Mouse (Mus musculus): ENCODE measurements at regions not wholly inside any gene's neighbourhood (a gene's known extent, or its start where the extent isn't known, plus 50 kb on each side); places are given as distances from the start of the nearest gene placed in this dataset.

- no peak overlapping the region for H3K9ac ChIP-seq (ENCODE audit: low read length)
- H3K4me2 ChIP-seq (ENCODE audit: low read length) = no peak overlapping the region
- H3K4me3 ChIP-seq (ENCODE audit: control insufficient read depth in 1 of 2, insufficient read depth in 1 of 2, low read depth in 1 of 2, low read length in 2 of 2) = no peak overlapping the region
- no peaks in the 10 kb centered on the region for H3K36me3 ChIP-seq (ENCODE audit: control insufficient read depth, insufficient read depth, low read length)
- H3K27ac ChIP-seq (replicated peaks in 1 of 2; ENCODE audit: control insufficient read depth in 1 of 2, insufficient read depth in 1 of 2, low read depth in 2 of 2, low read length in 2 of 2) = no peak overlapping the region
- H3K27me3 ChIP-seq (ENCODE audit: control insufficient read depth, insufficient read depth, low read length) = 0 out of 2 replicates have a peak, but pooled peaks cover 2% of the 10 kb centered on the region
- 45% methylated on average over 9 of the region's 9 CpGs for WGBS
- no peaks in the 10 kb centered on the region for H3K9me3 ChIP-seq (ENCODE audit: control insufficient read depth, low read length)
- no peak for ATAC-seq (ENCODE audit: insufficient number of reproducible peaks, insufficient read depth, low FRiP score, low read depth)
- peaks cover 0 to 5% of the 10 kb centered on the region in 2 experiments; a peak in 1 of 4 replicates for H3K4me1 ChIP-seq (ENCODE audit: control insufficient read depth in 2 of 2, insufficient read depth in 2 of 2, low read length in 2 of 2)
These were observed 214.8 kb upstream of the Csf3r start for GRCm38 (mm10) chr4:125809446-125810108.

- H3K27me3 ChIP-seq (ENCODE audit: control insufficient read depth, insufficient read depth, low read length) = 0 out of 2 replicates have a peak, but pooled peaks cover 2% of the 10 kb centered on the region
- 69% methylated on average over 8 of the region's 8 CpGs for WGBS
- ATAC-seq (ENCODE audit: insufficient number of reproducible peaks, insufficient read depth, low FRiP score, low read depth) = no peak
- peaks cover 0 to 8% of the 10 kb centered on the region in 2 experiments; a peak in 1 of 4 replicates for H3K4me1 ChIP-seq (ENCODE audit: control insufficient read depth in 2 of 2, insufficient read depth in 2 of 2, low read length in 2 of 2)
- H3K9me3 ChIP-seq (ENCODE audit: control insufficient read depth, low read length) = no peaks in the 10 kb centered on the region
- H3K27ac ChIP-seq (replicated peaks in 1 of 2; ENCODE audit: control insufficient read depth in 1 of 2, insufficient read depth in 1 of 2, low read depth in 2 of 2, low read length in 2 of 2) = no peak overlapping the region
- H3K9ac ChIP-seq (ENCODE audit: low read length) = no peak overlapping the region
- no peak overlapping the region for H3K4me3 ChIP-seq (ENCODE audit: control insufficient read depth in 1 of 2, insufficient read depth in 1 of 2, low read depth in 1 of 2, low read length in 2 of 2)
- H3K4me2 ChIP-seq (ENCODE audit: low read length) = no peak overlapping the region
- no peaks in the 10 kb centered on the region for H3K36me3 ChIP-seq (ENCODE audit: control insufficient read depth, insufficient read depth, low read length)
These were observed 214.1 kb upstream of the Csf3r start for GRCm38 (mm10) chr4:125810247-125810646.

GRCm38 (mm10) chr4:125814311-125814710 is 210.0 kb upstream of the Csf3r start:
- Histone ChIP-seq H3K4me3 (ENCODE audit: control insufficient read depth in 1 of 2, insufficient read depth in 1 of 2, low read depth in 1 of 2, low read length in 2 of 2) (no peak overlapping the region), H3K36me3 (ENCODE audit: control insufficient read depth, insufficient read depth, low read length) (no peaks in the 10 kb centered on the region), H3K4me2 (ENCODE audit: low read length) (no peak overlapping the region), H3K27ac (replicated peaks in 1 of 2; ENCODE audit: control insufficient read depth in 1 of 2, insufficient read depth in 1 of 2, low read depth in 2 of 2, low read length in 2 of 2) (no peak overlapping the region), H3K4me1 (ENCODE audit: control insufficient read depth in 2 of 2, insufficient read depth in 2 of 2, low read length in 2 of 2) (peaks cover 0 to 8% of the 10 kb centered on the region in 2 experiments; a peak in 1 of 4 replicates), H3K27me3 (ENCODE audit: control insufficient read depth, insufficient read depth, low read length) (peaks cover 11% of the 10 kb centered on the region), H3K9ac (ENCODE audit: low read length) (no peak overlapping the region), H3K9me3 (ENCODE audit: control insufficient read depth, low read length) (no peaks in the 10 kb centered on the region)
- WGBS = 27% methylated on average over 12 of the region's 12 CpGs
- peak; percentile 49 for ATAC-seq (ENCODE audit: insufficient number of reproducible peaks, insufficient read depth, low FRiP score, low read depth)

- no peak overlapping the region for H3K4me2 ChIP-seq (ENCODE audit: low read length)
- no peak for ATAC-seq (ENCODE audit: insufficient number of reproducible peaks, insufficient read depth, low FRiP score, low read depth)
- H3K36me3 ChIP-seq (ENCODE audit: control insufficient read depth, insufficient read depth, low read length) = no peaks in the 10 kb centered on the region
- 75% methylated on average over 3 of the region's 3 CpGs for WGBS
- no peak overlapping the region for H3K4me3 ChIP-seq (ENCODE audit: control insufficient read depth in 1 of 2, insufficient read depth in 1 of 2, low read depth in 1 of 2, low read length in 2 of 2)
- peaks cover 13% of the 10 kb centered on the region for H3K27me3 ChIP-seq (ENCODE audit: control insufficient read depth, insufficient read depth, low read length)
- no peak overlapping the region for H3K9ac ChIP-seq (ENCODE audit: low read length)
- H3K4me1 ChIP-seq (ENCODE audit: control insufficient read depth in 2 of 2, insufficient read depth in 2 of 2, low read length in 2 of 2) = peaks cover 0 to 8% of the 10 kb centered on the region in 2 experiments; a peak in 1 of 4 replicates
- H3K9me3 ChIP-seq (ENCODE audit: control insufficient read depth, low read length) = no peaks in the 10 kb centered on the region
- no peak overlapping the region for H3K27ac ChIP-seq (replicated peaks in 1 of 2; ENCODE audit: control insufficient read depth in 1 of 2, insufficient read depth in 1 of 2, low read depth in 2 of 2, low read length in 2 of 2)
These were observed 209.1 kb upstream of the Csf3r start for GRCm38 (mm10) chr4:125815276-125815675.

- WGBS = 6% methylated on average over 3 of the region's 3 CpGs
- Histone ChIP-seq H3K4me1 (ENCODE audit: control insufficient read depth in 2 of 2, insufficient read depth in 2 of 2, low read length in 2 of 2) (no peaks in the 10 kb centered on the region), H3K9ac (ENCODE audit: low read length) (no peak overlapping the region), H3K27ac (replicated peaks in 1 of 2; ENCODE audit: control insufficient read depth in 1 of 2, insufficient read depth in 1 of 2, low read depth in 2 of 2, low read length in 2 of 2) (no peak overlapping the region), H3K4me3 (ENCODE audit: control insufficient read depth in 1 of 2, insufficient read depth in 1 of 2, low read depth in 1 of 2, low read length in 2 of 2) (no peak overlapping the region), H3K4me2 (ENCODE audit: low read length) (no peak overlapping the region), H3K9me3 (ENCODE audit: control insufficient read depth, low read length) (no peaks in the 10 kb centered on the region), H3K36me3 (ENCODE audit: control insufficient read depth, insufficient read depth, low read length) (no peaks in the 10 kb centered on the region), H3K27me3 (ENCODE audit: control insufficient read depth, insufficient read depth, low read length) (0 out of 2 replicates have a peak, but pooled peaks cover 2% of the 10 kb centered on the region)
- no peak for ATAC-seq (ENCODE audit: insufficient number of reproducible peaks, insufficient read depth, low FRiP score, low read depth)
These were observed 199.8 kb upstream of the Csf3r start for GRCm38 (mm10) chr4:125824525-125824924.

GRCm38 (mm10) chr4:125826416-125826815 is 197.9 kb upstream of the Csf3r start:
- Histone ChIP-seq H3K27ac (replicated peaks in 1 of 2; ENCODE audit: control insufficient read depth in 1 of 2, insufficient read depth in 1 of 2, low read depth in 2 of 2, low read length in 2 of 2) (no peak overlapping the region), H3K4me3 (ENCODE audit: control insufficient read depth in 1 of 2, insufficient read depth in 1 of 2, low read depth in 1 of 2, low read length in 2 of 2) (no peak overlapping the region), H3K36me3 (ENCODE audit: control insufficient read depth, insufficient read depth, low read length) (no peaks in the 10 kb centered on the region), H3K4me2 (ENCODE audit: low read length) (no peak overlapping the region), H3K4me1 (ENCODE audit: control insufficient read depth in 2 of 2, insufficient read depth in 2 of 2, low read length in 2 of 2) (no peaks in the 10 kb centered on the region), H3K9ac (ENCODE audit: low read length) (no peak overlapping the region), H3K27me3 (ENCODE audit: control insufficient read depth, insufficient read depth, low read length) (no peaks in the 10 kb centered on the region), H3K9me3 (ENCODE audit: control insufficient read depth, low read length) (no peaks in the 10 kb centered on the region)
- WGBS = 63% methylated on average over 5 of the region's 5 CpGs
- ATAC-seq (ENCODE audit: insufficient number of reproducible peaks, insufficient read depth, low FRiP score, low read depth) = no peak

GRCm38 (mm10) chr4:125835250-125835649 is 189.1 kb upstream of the Csf3r start:
- under 1% methylated on average over 8 of the region's 8 CpGs for WGBS
- H3K9me3 ChIP-seq (ENCODE audit: control insufficient read depth, low read length) = no peaks in the 10 kb centered on the region
- ATAC-seq (ENCODE audit: insufficient number of reproducible peaks, insufficient read depth, low FRiP score, low read depth) = no peak
- H3K4me1 ChIP-seq (ENCODE audit: control insufficient read depth in 2 of 2, insufficient read depth in 2 of 2, low read length in 2 of 2) = no peaks in the 10 kb centered on the region
- no peak overlapping the region for H3K4me3 ChIP-seq (ENCODE audit: control insufficient read depth in 1 of 2, insufficient read depth in 1 of 2, low read depth in 1 of 2, low read length in 2 of 2)
- H3K36me3 ChIP-seq (ENCODE audit: control insufficient read depth, insufficient read depth, low read length) = no peaks in the 10 kb centered on the region
- no peak overlapping the region for H3K4me2 ChIP-seq (ENCODE audit: low read length)
- H3K27ac ChIP-seq (replicated peaks in 1 of 2; ENCODE audit: control insufficient read depth in 1 of 2, insufficient read depth in 1 of 2, low read depth in 2 of 2, low read length in 2 of 2) = no peak overlapping the region
- H3K9ac ChIP-seq (ENCODE audit: low read length) = no peak overlapping the region
- H3K27me3 ChIP-seq (ENCODE audit: control insufficient read depth, insufficient read depth, low read length) = no peaks in the 10 kb centered on the region

GRCm38 (mm10) chr4:125847568-125847967 is 176.8 kb upstream of the Csf3r start:
- H3K4me3 ChIP-seq (ENCODE audit: control insufficient read depth in 1 of 2, insufficient read depth in 1 of 2, low read depth in 1 of 2, low read length in 2 of 2) = no peak overlapping the region
- no peak overlapping the region for H3K9ac ChIP-seq (ENCODE audit: low read length)
- no peaks in the 10 kb centered on the region for H3K36me3 ChIP-seq (ENCODE audit: control insufficient read depth, insufficient read depth, low read length)
- ATAC-seq (ENCODE audit: insufficient number of reproducible peaks, insufficient read depth, low FRiP score, low read depth) = no peak
- no peak overlapping the region for H3K4me2 ChIP-seq (ENCODE audit: low read length)
- H3K27ac ChIP-seq (replicated peaks in 1 of 2; ENCODE audit: control insufficient read depth in 1 of 2, insufficient read depth in 1 of 2, low read depth in 2 of 2, low read length in 2 of 2) = no peak overlapping the region
- H3K27me3 ChIP-seq (ENCODE audit: control insufficient read depth, insufficient read depth, low read length) = peaks cover 7% of the 10 kb centered on the region; the same call in 1 of the 2 replicates
- 85% methylated on average over 3 of the region's 3 CpGs for WGBS
- H3K4me1 ChIP-seq (ENCODE audit: control insufficient read depth in 2 of 2, insufficient read depth in 2 of 2, low read length in 2 of 2) = no peaks in the 10 kb centered on the region
- no peaks in the 10 kb centered on the region for H3K9me3 ChIP-seq (ENCODE audit: control insufficient read depth, low read length)

Data from heart, embryonic 14.5 days (tissue).